Mouse (Mus musculus) erythroblast, embryonic 14.5 days (primary cell): Measurements from ENCODE around the gene Dus2.
"Not testable (repeated sequence)": the region's sequence is repeated elsewhere in the genome, so short reads cannot be mapped to it uniquely, and the experiment has no call there.

Experiments
- GATA1 ChIP-seq: IDR thresholded peaks from 2 replicates; pipeline ENCODE4 v1.6.1; 2012; ENCODE audit warnings: low read length, inconsistent platforms, mixed read lengths
- TAL1 ChIP-seq: IDR thresholded peaks from 3 replicates; pipeline ENCODE4 v1.6.1; 2012; ENCODE audit warnings: low read length, inconsistent platforms, mixed read lengths

DNA sequence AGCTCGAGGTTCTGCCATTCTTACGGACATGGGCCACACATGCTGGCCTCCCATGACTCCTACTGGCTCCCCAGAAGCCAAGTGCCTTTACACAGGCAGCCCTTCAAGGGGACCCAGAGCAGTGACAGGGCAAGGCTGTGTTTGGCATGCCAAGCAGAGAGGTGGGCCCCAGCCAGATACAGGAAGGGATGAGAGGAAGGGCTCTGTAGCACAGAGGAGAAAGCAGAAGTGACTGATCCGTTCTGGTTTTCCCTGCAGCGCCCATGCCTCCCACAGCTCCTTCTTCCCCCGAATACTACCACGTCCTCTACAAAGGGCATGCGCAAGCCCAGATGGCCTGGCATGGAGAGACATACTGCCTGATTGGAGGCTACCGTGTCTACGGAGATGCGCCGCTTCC lies 7.7 kb upstream of the Dus2 start:
- not testable (repeated sequence) for TF ChIP-seq GATA1, TAL1
